Mouse (Mus musculus) embryonic facial prominence, embryonic 14.5 days (tissue): Measurements from ENCODE around the gene 2310039H08Rik. TPM values are rescaled to one million over a fixed set of nuclear protein-coding genes. Genes with fewer than 3 reads are reported as not detected.

Experiments
- polyA plus RNA-seq: library from polyadenylated mRNA; unstranded; fragments of >200 nt; fragmentation: Nextera tagmentation; extraction: Ambion mirVana; gene quantifications from 2 replicates; pipeline ENCODE4 v1.2.1, GENCODE M21; 2014

Gene 2310039H08Rik
- polyA plus RNA-seq, 1 experiment from 2014 or later = 86.2 TPM

Other genes with a start within 250 kb of the 2310039H08Rik start
- 5.5 and 6.0 TPM in 2 replicates for gene Cul9, start 226.2 kb upstream of the 2310039H08Rik start, polyA plus RNA-seq
- gene Srf, start 216.5 kb upstream of the 2310039H08Rik start, polyA plus RNA-seq = 10.5 and 14.0 TPM in 2 replicates
- 68.0 and 90.7 TPM in 2 replicates for gene Ptk7, start 143.1 kb upstream of the 2310039H08Rik start, polyA plus RNA-seq
- gene Klc4, start 126.6 kb upstream of the 2310039H08Rik start, polyA plus RNA-seq = 15.8 and 20.3 TPM in 2 replicates
- 91.8 and 100 TPM in 2 replicates for gene Mrpl2, start 126.4 kb upstream of the 2310039H08Rik start, polyA plus RNA-seq
- 48.5 and 50.1 TPM in 2 replicates for gene Cul7, start 122.3 kb upstream of the 2310039H08Rik start, polyA plus RNA-seq
- 34.5 and 41.9 TPM in 2 replicates for gene Rrp36, start 98.3 kb upstream of the 2310039H08Rik start, polyA plus RNA-seq
- 132 and 143 TPM in 2 replicates for gene Mea1, start 93.8 kb upstream of the 2310039H08Rik start, polyA plus RNA-seq
- gene Klhdc3, start 91.7 kb upstream of the 2310039H08Rik start, polyA plus RNA-seq = 113 and 133 TPM in 2 replicates
- gene Ppp2r5d, start 67.5 kb upstream of the 2310039H08Rik start, polyA plus RNA-seq = 79.5 and 87.5 TPM in 2 replicates
- 22.2 and 26.7 TPM in 2 replicates for gene Pex6, start 61.2 kb upstream of the 2310039H08Rik start, polyA plus RNA-seq
- gene Gnmt, start 43.5 kb upstream of the 2310039H08Rik start, polyA plus RNA-seq = 1.2 and 1.6 TPM in 2 replicates
- 62.6 and 68.5 TPM in 2 replicates for gene Cnpy3, start 20.4 kb upstream of the 2310039H08Rik start, polyA plus RNA-seq
- gene Ptcra, start 8.9 kb upstream of the 2310039H08Rik start, polyA plus RNA-seq = 0.21 and 0.31 TPM in 2 replicates
- gene Rpl7l1, start 10.0 kb downstream of the 2310039H08Rik start, polyA plus RNA-seq = 124 and 126 TPM in 2 replicates
- 5.3 and 5.7 TPM in 2 replicates for gene Bicral, start 85.8 kb downstream of the 2310039H08Rik start, polyA plus RNA-seq
- 55.0 and 63.3 TPM in 2 replicates for gene Tbcc, start 118.0 kb downstream of the 2310039H08Rik start, polyA plus RNA-seq
- not detected in 2 replicates for gene Prph2, start 137.8 kb downstream of the 2310039H08Rik start, polyA plus RNA-seq
- 21.9 and 23.8 TPM in 2 replicates for gene Ubr2, start 237.9 kb downstream of the 2310039H08Rik start, polyA plus RNA-seq